Mouse (Mus musculus): ENCODE data around the gene Tspan33. TPM values are rescaled to one million over a fixed set of nuclear protein-coding genes. Genes with fewer than 3 reads are reported as not detected.

Tspan33 gene
- polyA plus RNA-seq (2021), result 53.5 TPM

- no peak for TF ChIP-seq CTCF (IDR thresholded peaks at IDR 0.05)
- H3K27me3 ChIP-seq, result peaks cover 3% of the 10 kb centered on the region
- ATAC-seq, result peak; percentile 95
These were observed at the start of gene Tspan33 for GRCm38 (mm10) chr6:29693953-29694352. Gene Tspan33, plus strand, starts transcription at chr6:29694222.

GRCm38 (mm10) chr6:29649494-29650169 is 44.4 kb upstream of the Tspan33 start:
- no peaks in the 10 kb centered on the region for H3K27me3 ChIP-seq
- CTCF ChIA-PET, result interaction anchor here (0.9 to 2.1 kb wide), 6 partner anchors 8 to 136 kb away, joined by 3 to 6 read pairs (median 4); no protein-coding TSS in a partner anchor
- POLR2A ChIA-PET, result interaction anchor here (0.6 kb wide), 1 partner anchor 188 kb away, joined by 3 read pairs; no protein-coding TSS in a partner anchor
- ATAC-seq, result peak; percentile 31
- in situ Hi-C loops (cut with MboI; ENCODE audit: low pct_unique_long_range_greater_than_20kb), result loop anchor here (5.0 kb wide), 2 partner anchors 132 to 257 kb away; no protein-coding TSS in a partner anchor
- peak; percentile 96 for TF ChIP-seq CTCF (IDR thresholded peaks at IDR 0.05)
- peak; percentile 47 for DNase-seq (ENCODE audit: low read depth, low spot score)

More at GRCm38 (mm10) chr6:29693953-29694352, at the start of gene Tspan33:
- peak; percentile 54 for DNase-seq (ENCODE audit: low read depth, low spot score)
- CTCF ChIA-PET, result no interaction called here
- in situ Hi-C loops (cut with MboI; ENCODE audit: low pct_unique_long_range_greater_than_20kb), result no loop called here
- POLR2A ChIA-PET, result no interaction called here

- ATAC-seq (no peak), DNase-seq (ENCODE audit: low read depth, low spot score) (no peak)
- no peaks in the 10 kb centered on the region for H3K27me3 ChIP-seq
- ChIA-PET CTCF (interaction anchor here (1.0 to 1.1 kb wide), 3 partner anchors 9 to 17 kb away, joined by 3 read pairs; no protein-coding TSS in a partner anchor), POLR2A (no interaction called here)
- in situ Hi-C loops (cut with MboI; ENCODE audit: low pct_unique_long_range_greater_than_20kb), result loop anchor here (5.0 kb wide), 2 partner anchors 133 to 258 kb away; no protein-coding TSS in a partner anchor
- TF ChIP-seq CTCF (IDR thresholded peaks at IDR 0.05), result no peak
These were observed 43.9 kb upstream of the Tspan33 start for GRCm38 (mm10) chr6:29650170-29650549.

GRCm38 (mm10) chr6:29653271-29653670 is 40.8 kb upstream of the Tspan33 start:
- DNase-seq (ENCODE audit: low read depth, low spot score) (no peak), ATAC-seq (no peak)
- no peaks in the 10 kb centered on the region for H3K27me3 ChIP-seq
- CTCF ChIA-PET, result no interaction called here
- in situ Hi-C loops (cut with MboI; ENCODE audit: low pct_unique_long_range_greater_than_20kb), result loop anchor here (5.0 kb wide), 2 partner anchors 136 to 261 kb away; no protein-coding TSS in a partner anchor
- POLR2A ChIA-PET, result no interaction called here
- TF ChIP-seq CTCF (IDR thresholded peaks at IDR 0.05), result no peak

- H3K27me3 ChIP-seq, result no peaks in the 10 kb centered on the region
- ChIA-PET POLR2A (no interaction called here), CTCF (interaction anchor here (0.9 to 1.1 kb wide), 2 partner anchors 59 to 73 kb away, joined by 3 read pairs; no protein-coding TSS in a partner anchor)
- no peak for ATAC-seq
- TF ChIP-seq CTCF (IDR thresholded peaks at IDR 0.05), result no peak
- no peak for DNase-seq (ENCODE audit: low read depth, low spot score)
- in situ Hi-C loops (cut with MboI; ENCODE audit: low pct_unique_long_range_greater_than_20kb), result no loop called here
These were observed 35.2 kb upstream of the Tspan33 start for GRCm38 (mm10) chr6:29658626-29659475.

GRCm38 (mm10) chr6:29659964-29660363 is 34.1 kb upstream of the Tspan33 start:
- no peak for TF ChIP-seq CTCF (IDR thresholded peaks at IDR 0.05)
- ATAC-seq, result no peak
- CTCF ChIA-PET, result interaction anchor here (1.2 to 1.4 kb wide), 2 partner anchors 9 to 143 kb away, joined by 3 read pairs; no protein-coding TSS in a partner anchor
- in situ Hi-C loops (cut with MboI; ENCODE audit: low pct_unique_long_range_greater_than_20kb), result no loop called here
- no peak for DNase-seq (ENCODE audit: low read depth, low spot score)
- POLR2A ChIA-PET, result interaction anchor here (1.6 kb wide), 1 partner anchor 76 kb away, joined by 3 read pairs; the partner anchor contains the start of gene Smo
- H3K27me3 ChIP-seq, result no peaks in the 10 kb centered on the region

GRCm38 (mm10) chr6:29660662-29661307 is 33.2 kb upstream of the Tspan33 start:
- ChIA-PET POLR2A (interaction anchor here (0.6 to 1.6 kb wide), 2 partner anchors 75 to 225 kb away, joined by 3 read pairs; partner anchors contain the start of gene Smo), CTCF (interaction anchor here (0.9 to 1.8 kb wide), 4 partner anchors 10 to 226 kb away, joined by 3 to 10 read pairs (median 3); no protein-coding TSS in a partner anchor)
- ATAC-seq (peak; percentile 82), DNase-seq (ENCODE audit: low read depth, low spot score) (peak; percentile 85)
- H3K27me3 ChIP-seq, result no peaks in the 10 kb centered on the region
- in situ Hi-C loops (cut with MboI; ENCODE audit: low pct_unique_long_range_greater_than_20kb), result no loop called here
- no peak for TF ChIP-seq CTCF (IDR thresholded peaks at IDR 0.05)

GRCm38 (mm10) chr6:29667266-29667665 is 26.8 kb upstream of the Tspan33 start:
- CTCF ChIA-PET, result interaction anchor here (2.1 kb wide), 1 partner anchor 45 kb away, joined by 5 read pairs; no protein-coding TSS in a partner anchor
- no peaks in the 10 kb centered on the region for H3K27me3 ChIP-seq
- no peak for TF ChIP-seq CTCF (IDR thresholded peaks at IDR 0.05)
- in situ Hi-C loops (cut with MboI; ENCODE audit: low pct_unique_long_range_greater_than_20kb), result no loop called here
- POLR2A ChIA-PET, result interaction anchor here (0.6 kb wide), 1 partner anchor 28 kb away, joined by 3 read pairs; no protein-coding TSS in a partner anchor
- DNase-seq (ENCODE audit: low read depth, low spot score) (no peak), ATAC-seq (no peak)

GRCm38 (mm10) chr6:29671741-29672140 is 22.3 kb upstream of the Tspan33 start:
- H3K27me3 ChIP-seq, result no peaks in the 10 kb centered on the region
- POLR2A ChIA-PET, result no interaction called here
- in situ Hi-C loops (cut with MboI; ENCODE audit: low pct_unique_long_range_greater_than_20kb), result no loop called here
- CTCF ChIA-PET, result no interaction called here
- DNase-seq (ENCODE audit: low read depth, low spot score) (no peak), ATAC-seq (no peak)
- TF ChIP-seq CTCF (IDR thresholded peaks at IDR 0.05), result no peak
